Mouse (Mus musculus): Measurements from ENCODE around the gene Cryzl1.

DNA sequence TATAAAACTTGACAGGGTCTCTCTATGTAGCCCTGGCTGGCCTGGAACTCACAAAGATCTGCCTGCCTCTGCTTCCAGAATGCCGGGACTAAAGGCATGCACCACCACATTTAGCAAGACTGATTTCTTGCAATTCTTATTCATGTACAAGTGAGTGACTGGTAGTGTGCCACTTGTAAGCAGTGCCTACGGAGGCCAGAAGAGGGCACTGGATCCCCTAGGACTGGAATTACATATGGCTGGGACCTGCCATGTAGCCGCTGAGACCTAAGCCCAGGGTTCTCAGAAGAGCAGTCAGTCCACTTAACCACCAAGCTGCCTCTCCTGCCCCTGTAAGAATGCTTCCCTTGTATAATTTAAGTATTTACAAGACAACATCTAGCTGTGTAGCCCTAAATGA is 4.5 kb downstream of the Cryzl1 start:
- TF ChIP-seq CTCF (IDR thresholded peaks at IDR 0.05; ENCODE audit: borderline replicate concordance, control insufficient read depth, extremely low read depth, insufficient read depth, low read length, poor library complexity) (peak; percentile 25; the same call in 1 of the 2 replicates), POLR2A (IDR thresholded peaks at IDR 0.05; ENCODE audit: control insufficient read depth, extremely low read depth, insufficient read depth, low read length, poor library complexity) (no peak)

Data from thymus, adult 2 months (tissue).